12 mouse cellular contexts compared by ENCODE assay signal in the genomic region with DNA sequence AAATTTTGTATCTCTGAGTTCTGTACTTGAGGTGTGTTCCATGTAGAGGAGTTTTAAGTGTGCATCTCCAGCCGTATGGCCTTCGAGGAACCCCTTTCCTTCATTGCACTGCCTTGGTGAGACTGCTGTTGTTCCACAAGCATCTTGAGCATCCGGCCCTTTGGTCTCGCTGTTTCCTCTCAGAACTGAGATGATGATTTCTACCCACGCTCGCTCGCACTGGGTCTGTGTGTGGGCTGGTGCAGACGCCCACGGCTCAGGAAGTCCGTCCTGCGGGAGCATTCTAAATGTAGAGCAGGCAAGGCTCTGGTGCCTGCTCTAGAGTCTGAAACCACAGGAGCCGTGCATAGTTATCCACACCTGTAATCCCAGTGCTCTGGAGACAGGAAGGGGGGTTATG.
DNase-seq lines count a peak whose midpoint lies in the region; ATAC-seq and TF ChIP-seq lines count a peak whose summit lies in the region.
"Had no signal": no experiment of that assay in that cellular context is flagged by ENCODE, and none has a peak within 500 bp of the region (broad histone marks: within the 10 kb centered on the region; RNA-seq: fewer than 3 reads in every experiment).

No protein-coding gene starts in this region.

- peaks cover 3% of the 10 kb centered on the region; the same call in 1 of the 2 replicates for H3K9me3 ChIP-seq in megakaryocyte, embryonic 14.5 days
- H3K9me3 ChIP-seq: heart, embryonic 13.5 days; intestine, embryonic 15.5 days had no signal

- peaks cover 78% of the 10 kb centered on the region for H3K36me3 ChIP-seq in megakaryocyte, embryonic 14.5 days (replicated peaks; ENCODE audit: low read length)
- H3K36me3 ChIP-seq in kidney, adult 2 months (ENCODE audit: control insufficient read depth, insufficient read depth, low read length): peaks cover 1% of the 10 kb centered on the region; the same call in 1 of the 2 replicates

- DNase-seq in naive thymus-derived CD4-positive, alpha-beta T cell, adult 2 months (ENCODE audit: low read depth): peak; percentile 82
- peak; percentile 71 for DNase-seq in thymus, postnatal 4 days
- DNase-seq in gastrocnemius, postnatal 4 days (ENCODE audit: low spot score in 2 of 2): no peak
- DNase-seq in kidney, adult 2 months: no peak
- DNase-seq: adrenal gland, postnatal 14 days; cerebellum, adult 11-12 months had no signal

- 59% methylated on average over 12 of the region's 12 CpGs for WGBS in kidney, adult 2 months

- no peak overlapping the region for H3K27ac ChIP-seq in kidney, adult 2 months (ENCODE audit: insufficient read depth, low read depth, low read length)
- H3K27ac ChIP-seq: heart, embryonic 13.5 days; intestine, embryonic 15.5 days had no signal

- no peak for TF ChIP-seq CTCF in kidney, adult 2 months (conservative IDR thresholded peaks at IDR 0.05; ENCODE audit: insufficient read depth, insufficient read length, low read depth, low read length)

- peaks cover 91% of the 10 kb centered on the region for H3K4me1 ChIP-seq in megakaryocyte, embryonic 14.5 days
- peaks cover 4% of the 10 kb centered on the region; the same call in 1 of the 2 replicates for H3K4me1 ChIP-seq in kidney, adult 2 months (ENCODE audit: control insufficient read depth, insufficient read depth, low read length)

- peak overlapping the region; percentile 42 for H3K4me3 ChIP-seq in megakaryocyte, embryonic 14.5 days (replicated peaks)
- no peak overlapping the region for H3K4me3 ChIP-seq in kidney, adult 2 months (ENCODE audit: insufficient read depth, low read depth, low read length)
- H3K4me3 ChIP-seq: heart, embryonic 13.5 days; intestine, embryonic 15.5 days had no signal

- no peaks in the 10 kb centered on the region for H3K27me3 ChIP-seq in megakaryocyte, embryonic 14.5 days (replicated peaks)
- no peaks in the 10 kb centered on the region for H3K27me3 ChIP-seq in kidney, adult 2 months (replicated peaks; ENCODE audit: control insufficient read depth, insufficient read depth, low read length)
- H3K27me3 ChIP-seq: heart, embryonic 13.5 days; intestine, embryonic 15.5 days had no signal

- no peak for ATAC-seq in megakaryocyte, adult 5-6 weeks (ENCODE audit: poor library complexity, severe bottlenecking)
- ATAC-seq in frontal cortex, adult (ENCODE audit: low TSS enrichment): peak; percentile 77
- ATAC-seq: intestine, embryonic 15.5 days; midbrain, embryonic 16.5 days had no signal

- TF ChIP-seq POLR2A in kidney, adult 2 months (IDR thresholded peaks at IDR 0.05; ENCODE audit: low read depth, low read length): no peak

Comparison
In these comparisons a context has a peak if more than half of its experiments do, and no peak if none do; other contexts are left out.
1. DNase-seq: peak in naive thymus-derived CD4-positive, alpha-beta T cell, adult 2 months (single experiment) and thymus, postnatal 4 days (single experiment); none in gastrocnemius, postnatal 4 days (0 of 2) and kidney, adult 2 months (single experiment).